Mouse (Mus musculus): ENCODE data around the gene Tmem165. TPM values are rescaled to one million over a fixed set of nuclear protein-coding genes. Genes with fewer than 3 reads are reported as not detected.

Gene Tmem165
- polyA plus RNA-seq, 1 experiment from 2014 or later, result 35.6 TPM

GRCm38 (mm10) chr5:76161491-76161890 is 22.2 kb upstream of the Tmem165 start:
- H3K4me3 ChIP-seq (ENCODE audit: low read depth, low read length), result no peak overlapping the region
- 97% methylated on average over 6 of the region's 6 CpGs for WGBS
- H3K4me2 ChIP-seq (ENCODE audit: low read length), result no peak overlapping the region
- no peak overlapping the region for H3K9ac ChIP-seq (ENCODE audit: low read depth, low read length)
- no peaks in the 10 kb centered on the region for H3K36me3 ChIP-seq (ENCODE audit: control insufficient read depth, insufficient read depth, low read length)
- no peak overlapping the region for H3K27ac ChIP-seq (ENCODE audit: low read length)
- no peaks in the 10 kb centered on the region for H3K9me3 ChIP-seq (replicated peaks; ENCODE audit: control insufficient read depth, low read length, poor library complexity, severe bottlenecking)
- H3K27me3 ChIP-seq (ENCODE audit: control insufficient read depth, insufficient read depth, low read depth, low read length), result no peaks in the 10 kb centered on the region
- H3K4me1 ChIP-seq (ENCODE audit: control insufficient read depth, insufficient read depth, low read length), result no peaks in the 10 kb centered on the region
- no peak for ATAC-seq

GRCm38 (mm10) chr5:76162926-76163325 is 20.8 kb upstream of the Tmem165 start:
- Histone ChIP-seq H3K4me3 (ENCODE audit: low read depth, low read length) (no peak overlapping the region), H3K9me3 (replicated peaks; ENCODE audit: control insufficient read depth, low read length, poor library complexity, severe bottlenecking) (no peaks in the 10 kb centered on the region), H3K27me3 (ENCODE audit: control insufficient read depth, insufficient read depth, low read depth, low read length) (no peaks in the 10 kb centered on the region), H3K9ac (ENCODE audit: low read depth, low read length) (no peak overlapping the region), H3K36me3 (ENCODE audit: control insufficient read depth, insufficient read depth, low read length) (no peaks in the 10 kb centered on the region), H3K27ac (ENCODE audit: low read length) (no peak overlapping the region), H3K4me2 (ENCODE audit: low read length) (no peak overlapping the region), H3K4me1 (ENCODE audit: control insufficient read depth, insufficient read depth, low read length) (no peaks in the 10 kb centered on the region)
- 90% methylated on average over 5 of the region's 5 CpGs for WGBS
- ATAC-seq, result no peak

DNA sequence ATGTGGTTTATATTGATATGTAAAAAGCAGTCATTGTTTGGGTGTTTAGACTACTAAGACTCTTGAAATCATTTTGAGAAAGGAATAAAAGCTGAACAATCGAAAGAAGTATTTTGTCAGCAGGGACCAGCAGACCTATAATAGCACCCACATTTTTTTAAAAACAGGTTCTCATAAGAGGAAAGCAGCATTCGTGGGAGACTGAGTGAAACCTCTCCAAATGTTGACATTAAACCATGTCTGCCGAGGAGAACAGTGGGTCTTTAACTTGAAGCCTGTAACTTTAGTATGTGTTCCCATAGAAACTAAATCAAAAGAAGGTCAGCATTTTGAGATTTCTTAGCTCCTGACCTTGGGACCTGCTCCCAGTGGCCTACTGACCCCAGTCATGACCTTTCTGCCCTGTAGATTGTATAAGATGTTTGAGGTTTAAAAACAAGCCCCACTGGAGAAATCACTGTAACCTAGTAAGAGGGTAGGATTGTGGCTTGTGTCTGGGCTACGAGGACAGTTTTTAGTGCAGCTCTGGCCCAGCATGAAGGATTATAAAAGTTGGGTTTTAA is 19.8 kb upstream of the Tmem165 start:
- Histone ChIP-seq H3K4me2 (ENCODE audit: low read length) (no peak overlapping the region), H3K27me3 (ENCODE audit: control insufficient read depth, insufficient read depth, low read depth, low read length) (no peaks in the 10 kb centered on the region), H3K9me3 (replicated peaks; ENCODE audit: control insufficient read depth, low read length, poor library complexity, severe bottlenecking) (no peaks in the 10 kb centered on the region), H3K27ac (ENCODE audit: low read length) (no peak overlapping the region), H3K4me3 (ENCODE audit: low read depth, low read length) (no peak overlapping the region), H3K4me1 (ENCODE audit: control insufficient read depth, insufficient read depth, low read length) (no peaks in the 10 kb centered on the region), H3K9ac (ENCODE audit: low read depth, low read length) (no peak overlapping the region), H3K36me3 (ENCODE audit: control insufficient read depth, insufficient read depth, low read length) (no peaks in the 10 kb centered on the region)
- 31% methylated on average over 4 of the region's 4 CpGs for WGBS
- ATAC-seq, result no peak

- ATAC-seq, result no peak
- 77% methylated on average over 7 of the region's 7 CpGs for WGBS
- Histone ChIP-seq H3K4me1 (ENCODE audit: control insufficient read depth, insufficient read depth, low read length) (no peaks in the 10 kb centered on the region), H3K4me3 (ENCODE audit: low read depth, low read length) (no peak overlapping the region), H3K4me2 (ENCODE audit: low read length) (no peak overlapping the region), H3K27me3 (ENCODE audit: control insufficient read depth, insufficient read depth, low read depth, low read length) (no peaks in the 10 kb centered on the region), H3K9me3 (replicated peaks; ENCODE audit: control insufficient read depth, low read length, poor library complexity, severe bottlenecking) (no peaks in the 10 kb centered on the region), H3K27ac (ENCODE audit: low read length) (no peak overlapping the region), H3K9ac (ENCODE audit: low read depth, low read length) (no peak overlapping the region), H3K36me3 (ENCODE audit: control insufficient read depth, insufficient read depth, low read length) (no peaks in the 10 kb centered on the region)
Observed at GRCm38 (mm10) chr5:76164827-76165226, 18.9 kb upstream of the Tmem165 start.

DNA sequence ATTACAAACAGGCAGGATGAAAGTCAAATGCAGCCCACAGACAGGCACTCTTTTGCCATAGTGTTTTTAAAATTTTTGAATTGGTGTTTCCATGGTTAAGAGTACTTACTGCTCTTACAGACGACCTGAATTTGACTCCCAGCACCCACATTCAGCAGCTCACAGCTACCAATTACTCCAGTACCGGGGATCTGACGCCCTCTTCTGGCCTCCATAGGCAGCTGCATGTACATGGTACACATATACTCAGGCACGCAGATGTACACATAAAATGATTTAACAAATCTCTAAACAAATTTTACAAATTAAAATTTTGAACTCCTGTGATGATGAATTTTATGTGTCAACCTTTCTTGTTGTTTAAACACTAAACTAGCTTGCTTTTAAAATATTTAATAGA is 13.2 kb upstream of the Tmem165 start:
- H3K36me3 ChIP-seq (ENCODE audit: control insufficient read depth, insufficient read depth, low read length), result no peaks in the 10 kb centered on the region
- no peaks in the 10 kb centered on the region for H3K4me1 ChIP-seq (ENCODE audit: control insufficient read depth, insufficient read depth, low read length)
- no peaks in the 10 kb centered on the region for H3K9me3 ChIP-seq (replicated peaks; ENCODE audit: control insufficient read depth, low read length, poor library complexity, severe bottlenecking)
- H3K27me3 ChIP-seq (ENCODE audit: control insufficient read depth, insufficient read depth, low read depth, low read length), result no peaks in the 10 kb centered on the region
- H3K9ac ChIP-seq (ENCODE audit: low read depth, low read length), result no peak overlapping the region
- 79% methylated on average over 4 of the region's 4 CpGs for WGBS
- no peak for ATAC-seq
- H3K27ac ChIP-seq (ENCODE audit: low read length), result no peak overlapping the region
- no peak overlapping the region for H3K4me3 ChIP-seq (ENCODE audit: low read depth, low read length)
- H3K4me2 ChIP-seq (ENCODE audit: low read length), result no peak overlapping the region

GRCm38 (mm10) chr5:76171039-76171438 is 12.6 kb upstream of the Tmem165 start:
- H3K4me2 ChIP-seq (ENCODE audit: low read length), result no peak overlapping the region
- no peaks in the 10 kb centered on the region for H3K4me1 ChIP-seq (ENCODE audit: control insufficient read depth, insufficient read depth, low read length)
- no peaks in the 10 kb centered on the region for H3K36me3 ChIP-seq (ENCODE audit: control insufficient read depth, insufficient read depth, low read length)
- H3K27ac ChIP-seq (ENCODE audit: low read length), result no peak overlapping the region
- no peak overlapping the region for H3K9ac ChIP-seq (ENCODE audit: low read depth, low read length)
- no peaks in the 10 kb centered on the region for H3K9me3 ChIP-seq (replicated peaks; ENCODE audit: control insufficient read depth, low read length, poor library complexity, severe bottlenecking)
- no peaks in the 10 kb centered on the region for H3K27me3 ChIP-seq (ENCODE audit: control insufficient read depth, insufficient read depth, low read depth, low read length)
- ATAC-seq, result no peak
- no peak overlapping the region for H3K4me3 ChIP-seq (ENCODE audit: low read depth, low read length)

DNA sequence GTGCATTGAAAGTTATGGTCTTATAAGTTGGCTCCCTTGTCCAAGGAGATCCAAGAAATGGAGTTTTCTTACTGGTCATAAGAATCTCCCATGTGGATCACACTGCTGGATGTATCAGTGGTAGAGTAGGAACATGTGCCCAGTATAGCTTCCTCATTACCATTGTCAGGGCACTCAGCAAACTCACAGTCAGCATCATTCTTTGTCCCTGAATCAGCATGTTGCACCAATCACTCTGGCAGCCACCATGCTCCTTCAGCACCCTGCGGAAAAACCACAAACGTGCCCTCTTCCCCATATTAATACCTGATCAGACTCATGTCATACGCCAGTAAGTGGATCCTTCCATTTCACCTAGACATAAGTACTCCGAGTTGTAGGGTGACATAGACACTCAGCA is 8.6 kb upstream of the Tmem165 start:
- ATAC-seq, result no peak
- WGBS, result 89% methylated on average over 4 of the region's 4 CpGs
- Histone ChIP-seq H3K27ac (ENCODE audit: low read length) (no peak overlapping the region), H3K4me3 (ENCODE audit: low read depth, low read length) (no peak overlapping the region), H3K36me3 (ENCODE audit: control insufficient read depth, insufficient read depth, low read length) (no peaks in the 10 kb centered on the region), H3K9me3 (replicated peaks; ENCODE audit: control insufficient read depth, low read length, poor library complexity, severe bottlenecking) (no peaks in the 10 kb centered on the region), H3K4me2 (ENCODE audit: low read length) (no peak overlapping the region), H3K4me1 (ENCODE audit: control insufficient read depth, insufficient read depth, low read length) (no peaks in the 10 kb centered on the region), H3K27me3 (ENCODE audit: control insufficient read depth, insufficient read depth, low read depth, low read length) (no peaks in the 10 kb centered on the region), H3K9ac (ENCODE audit: low read depth, low read length) (no peak overlapping the region)

DNA sequence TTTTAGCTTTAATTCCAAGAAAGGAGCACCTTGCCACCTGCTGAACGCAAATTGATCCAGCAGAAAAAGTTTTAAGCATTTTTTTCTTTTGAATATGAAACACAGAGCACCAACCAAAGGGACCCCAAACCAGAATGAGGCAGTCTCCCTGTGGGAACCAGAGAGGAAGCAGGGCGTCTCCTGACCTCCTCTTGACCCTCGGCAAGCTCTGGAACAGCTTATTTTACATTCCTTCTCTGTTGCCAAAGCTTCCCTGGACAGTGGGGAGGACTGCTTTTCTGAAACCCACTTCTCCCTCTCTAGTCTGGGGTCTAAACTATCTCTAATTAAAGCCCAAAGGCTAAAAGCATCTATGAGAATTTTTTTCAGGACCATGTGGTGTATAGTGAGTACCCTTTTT is 7.3 kb upstream of the Tmem165 start:
- 47% methylated on average over 3 of the region's 3 CpGs for WGBS
- no peaks in the 10 kb centered on the region for H3K4me1 ChIP-seq (ENCODE audit: control insufficient read depth, insufficient read depth, low read length)
- no peaks in the 10 kb centered on the region for H3K36me3 ChIP-seq (ENCODE audit: control insufficient read depth, insufficient read depth, low read length)
- no peak overlapping the region for H3K27ac ChIP-seq (ENCODE audit: low read length)
- H3K4me2 ChIP-seq (ENCODE audit: low read length), result no peak overlapping the region
- no peak overlapping the region for H3K9ac ChIP-seq (ENCODE audit: low read depth, low read length)
- no peaks in the 10 kb centered on the region for H3K27me3 ChIP-seq (ENCODE audit: control insufficient read depth, insufficient read depth, low read depth, low read length)
- H3K4me3 ChIP-seq (ENCODE audit: low read depth, low read length), result no peak overlapping the region
- no peaks in the 10 kb centered on the region for H3K9me3 ChIP-seq (replicated peaks; ENCODE audit: control insufficient read depth, low read length, poor library complexity, severe bottlenecking)
- no peak for ATAC-seq

GRCm38 (mm10) chr5:76176841-76177240 is 6.8 kb upstream of the Tmem165 start:
- Histone ChIP-seq H3K4me3 (ENCODE audit: low read depth, low read length) (no peak overlapping the region), H3K27me3 (ENCODE audit: control insufficient read depth, insufficient read depth, low read depth, low read length) (no peaks in the 10 kb centered on the region), H3K4me2 (ENCODE audit: low read length) (no peak overlapping the region), H3K27ac (ENCODE audit: low read length) (no peak overlapping the region), H3K36me3 (ENCODE audit: control insufficient read depth, insufficient read depth, low read length) (no peaks in the 10 kb centered on the region), H3K9me3 (replicated peaks; ENCODE audit: control insufficient read depth, low read length, poor library complexity, severe bottlenecking) (no peaks in the 10 kb centered on the region), H3K9ac (ENCODE audit: low read depth, low read length) (no peak overlapping the region), H3K4me1 (ENCODE audit: control insufficient read depth, insufficient read depth, low read length) (no peaks in the 10 kb centered on the region)
- no peak for ATAC-seq
- 67% methylated on average over 11 of the region's 11 CpGs for WGBS
